Mouse (Mus musculus) kidney, adult 2 months (tissue): ENCODE data around the gene Vps13d. TPM values are rescaled to one million over a fixed set of nuclear protein-coding genes. Genes with fewer than 3 reads are reported as not detected.
A peak's percentile ranks its signal among the peaks of the same experiment; 100 is the strongest.

Experiments
- DNase-seq: peaks from one replicate; pipeline ENCODE4 v3.0.0; 2021
- H3K27ac ChIP-seq: fragments of 200-500 bp; 2 replicates; pipeline ENCODE4 v1.5.1; 2012; ENCODE audit warnings: low read depth, low read length, control low read depth, inconsistent platforms; ENCODE audit not compliant: insufficient read depth
- H3K27me3 ChIP-seq: fragments of 200-500 bp; replicated peaks from 2 replicates; pipeline ENCODE4 v1.6.1; 2012; ENCODE audit warnings: mild to moderate bottlenecking, moderate library complexity, low read length, inconsistent platforms; ENCODE audit not compliant: control insufficient read depth, insufficient read depth
- H3K36me3 ChIP-seq: fragments of 200-500 bp; 2 replicates; pipeline ENCODE4 v1.6.1; 2012; ENCODE audit warnings: mild to moderate bottlenecking, moderate library complexity, low read length, inconsistent platforms; ENCODE audit not compliant: control insufficient read depth, insufficient read depth
- H3K4me1 ChIP-seq: fragments of 200-500 bp; 2 replicates; pipeline ENCODE4 v1.6.1; 2011; ENCODE audit warnings: low read length; ENCODE audit not compliant: control insufficient read depth, insufficient read depth
- H3K4me3 ChIP-seq: fragments of 200-500 bp; 2 replicates; pipeline ENCODE4 v1.5.1; 2011; ENCODE audit warnings: mild to moderate bottlenecking, low read depth, low read length, control low read depth; ENCODE audit not compliant: insufficient read depth
- CTCF ChIP-seq: fragments of 200-500 bp; conservative IDR thresholded peaks from 2 replicates; pipeline ENCODE4 v1.5.1; 2011; ENCODE audit warnings: low read depth, mild to moderate bottlenecking, control low read depth, low read length, moderate library complexity, mixed read lengths; ENCODE audit not compliant: insufficient read depth, insufficient read length
- POLR2A ChIP-seq: fragments of 200-500 bp; IDR thresholded peaks from one replicate; pipeline ENCODE4 v1.6.1; 2011; ENCODE audit warnings: low read depth, low read length, control low read depth
- WGBS: fragments of 180-500 bp; shearing (Covaris S2); methylation state at CpG from one replicate; pipeline ENCODE4 v1.1.7; 2018; 5-methylcytosine and 5-hydroxymethylcytosine counted together
- polyA plus RNA-seq: library from polyadenylated mRNA; depleted of rRNA; stranded (reverse); fragments of >200 nt; gene quantifications from 2 replicates; pipeline ENCODE4 v1.2.3, GENCODE M21; 2012

The Vps13d gene
- polyA plus RNA-seq, 1 experiment = 19.8 TPM

GRCm38 (mm10) chr4:145164111-145164510 is 30.7 kb downstream of the Vps13d start:
- no peak overlapping the region for H3K27ac ChIP-seq
- no peak overlapping the region for H3K4me3 ChIP-seq
- H3K27me3 ChIP-seq = no peaks in the 10 kb centered on the region
- peaks cover 11% of the 10 kb centered on the region for H3K36me3 ChIP-seq
- DNase-seq = no peak
- TF ChIP-seq POLR2A (no peak), CTCF (no peak)
- H3K4me1 ChIP-seq = no peaks in the 10 kb centered on the region
- 95% methylated on average over 4 of the region's 4 CpGs for WGBS

- TF ChIP-seq CTCF (peak; percentile 45; the same call in 1 of the 2 replicates), POLR2A (no peak)
- 86% methylated on average over 1 of the region's 1 CpGs for WGBS
Observed at GRCm38 (mm10) chr4:145161243-145161642, 33.6 kb downstream of the Vps13d start.

GRCm38 (mm10) chr4:145155956-145156355 is 38.8 kb downstream of the Vps13d start:
- Histone ChIP-seq H3K4me1 (no peaks in the 10 kb centered on the region), H3K27me3 (no peaks in the 10 kb centered on the region), H3K4me3 (no peak overlapping the region), H3K36me3 (peaks cover 5% of the 10 kb centered on the region; the same call in 1 of the 2 replicates), H3K27ac (no peak overlapping the region)
- DNase-seq = peak; percentile 60
- WGBS = 33% methylated on average over 8 of the region's 8 CpGs
- TF ChIP-seq POLR2A = no peak
- TF ChIP-seq CTCF = peak; percentile 97

More at GRCm38 (mm10) chr4:145161243-145161642, 33.6 kb downstream of the Vps13d start:
- no peak for DNase-seq
- Histone ChIP-seq H3K4me1 (no peaks in the 10 kb centered on the region), H3K4me3 (no peak overlapping the region), H3K27ac (no peak overlapping the region), H3K36me3 (peaks cover 5% of the 10 kb centered on the region; the same call in 1 of the 2 replicates), H3K27me3 (no peaks in the 10 kb centered on the region)

- 86% methylated on average over 1 of the region's 1 CpGs for WGBS
- no peak overlapping the region for H3K4me3 ChIP-seq
- no peak for DNase-seq
- H3K4me1 ChIP-seq = no peaks in the 10 kb centered on the region
- H3K27me3 ChIP-seq = no peaks in the 10 kb centered on the region
- no peak overlapping the region for H3K27ac ChIP-seq
- H3K36me3 ChIP-seq = peaks cover 4% of the 10 kb centered on the region; the same call in 1 of the 2 replicates
- no peak for TF ChIP-seq CTCF
Observed at GRCm38 (mm10) chr4:145151103-145151486, 43.7 kb downstream of the Vps13d start.

- H3K27ac ChIP-seq = no peak overlapping the region
- TF ChIP-seq CTCF (no peak), POLR2A (no peak)
- H3K36me3 ChIP-seq = peaks cover 2% of the 10 kb centered on the region; the same call in 1 of the 2 replicates
- H3K4me1 ChIP-seq = no peaks in the 10 kb centered on the region
- no peak overlapping the region for H3K4me3 ChIP-seq
- WGBS = 58% methylated on average over 5 of the region's 5 CpGs
- no peaks in the 10 kb centered on the region for H3K27me3 ChIP-seq
- DNase-seq = no peak
Observed at GRCm38 (mm10) chr4:145150345-145151102, 44.3 kb downstream of the Vps13d start.

- DNase-seq = peak; percentile 20
- no peaks in the 10 kb centered on the region for H3K27me3 ChIP-seq
- WGBS = 58% methylated on average over 5 of the region's 5 CpGs
Observed at GRCm38 (mm10) chr4:145147006-145147961, 47.5 kb downstream of the Vps13d start.

GRCm38 (mm10) chr4:145143533-145143932 is 51.3 kb downstream of the Vps13d start:
- no peaks in the 10 kb centered on the region for H3K27me3 ChIP-seq
- H3K27ac ChIP-seq = no peak overlapping the region
- DNase-seq = no peak
- no peak for TF ChIP-seq CTCF
- no peak for TF ChIP-seq POLR2A
- WGBS = 83% methylated on average over 5 of the region's 5 CpGs
- peaks cover 10% of the 10 kb centered on the region for H3K36me3 ChIP-seq
- no peak overlapping the region for H3K4me3 ChIP-seq
- H3K4me1 ChIP-seq = no peaks in the 10 kb centered on the region

More at GRCm38 (mm10) chr4:145147006-145147961, 47.5 kb downstream of the Vps13d start:
- Histone ChIP-seq H3K4me1 (no peaks in the 10 kb centered on the region), H3K27ac (no peak overlapping the region), H3K36me3 (peaks cover 3% of the 10 kb centered on the region), H3K4me3 (no peak overlapping the region)
- TF ChIP-seq CTCF (no peak), POLR2A (no peak)
